Mouse (Mus musculus): Measurements from ENCODE around the gene Mmp28.
A peak's percentile ranks its signal among the peaks of the same experiment; 100 is the strongest.

Mmp28 gene

GRCm38 (mm10) chr11:83462711-83463244, at the start of gene Mmp28:
Gene Mmp28 (minus strand): TSS chr11:83463071.
- DNase-seq = no peak

- no peak for DNase-seq
Observed at GRCm38 (mm10) chr11:83509521-83509920, 46.6 kb upstream of the Mmp28 start.

GRCm38 (mm10) chr11:83504308-83504707, 41.4 kb upstream of the Mmp28 start:
- DNase-seq = no peak

GRCm38 (mm10) chr11:83495571-83495970, 32.7 kb upstream of the Mmp28 start:
- DNase-seq = no peak

GRCm38 (mm10) chr11:83491488-83491887, 28.6 kb upstream of the Mmp28 start:
- no peak for DNase-seq

- no peak for DNase-seq
Observed at GRCm38 (mm10) chr11:83473235-83474016, 10.6 kb upstream of the Mmp28 start.

GRCm38 (mm10) chr11:83472324-83473234, 9.7 kb upstream of the Mmp28 start, which contains the start of gene Taf15:
Gene Taf15 (plus strand): TSS chr11:83473086.
- DNase-seq = peak; percentile 95 to 96

- DNase-seq = no peak
Observed at GRCm38 (mm10) chr11:83471766-83472165, 8.9 kb upstream of the Mmp28 start.

- no peak for DNase-seq
Observed at GRCm38 (mm10) chr11:83468765-83469164, 5.9 kb upstream of the Mmp28 start.

- DNase-seq = no peak
Observed at GRCm38 (mm10) chr11:83467120-83467652, 4.3 kb upstream of the Mmp28 start.

GRCm38 (mm10) chr11:83465976-83466375, 3.1 kb upstream of the Mmp28 start:
- DNase-seq = no peak

- no peak for DNase-seq
Observed at GRCm38 (mm10) chr11:83461462-83462027, 1.3 kb downstream of the Mmp28 start.

- no peak for DNase-seq
Observed at GRCm38 (mm10) chr11:83457912-83458601, 4.8 kb downstream of the Mmp28 start.

- DNase-seq = no peak
Observed at GRCm38 (mm10) chr11:83457257-83457656, 5.6 kb downstream of the Mmp28 start.

GRCm38 (mm10) chr11:83455608-83456007, 7.3 kb downstream of the Mmp28 start:
- DNase-seq = no peak

GRCm38 (mm10) chr11:83454548-83454947, 8.3 kb downstream of the Mmp28 start:
- DNase-seq = no peak

- DNase-seq = no peak
Observed at GRCm38 (mm10) chr11:83451281-83451680, 11.6 kb downstream of the Mmp28 start.

- no peak for DNase-seq
Observed at GRCm38 (mm10) chr11:83450550-83450949, 12.3 kb downstream of the Mmp28 start.

- DNase-seq = no peak
Observed at GRCm38 (mm10) chr11:83449298-83449697, 13.6 kb downstream of the Mmp28 start.

GRCm38 (mm10) chr11:83448927-83449236, 14.0 kb downstream of the Mmp28 start:
- DNase-seq = no peak

- DNase-seq = no peak
Observed at GRCm38 (mm10) chr11:83448021-83448926, 14.6 kb downstream of the Mmp28 start.
